ENCODE assay signal across 18 mouse cellular contexts in genomic region chr8:122197342-122197741, GRCm38 (mm10).
"Had no signal": no experiment of that assay in that cellular context is flagged by ENCODE, and none has a peak within 500 bp of the region (broad histone marks: within the 10 kb centered on the region; RNA-seq: fewer than 3 reads in every experiment).

No protein-coding gene starts in this region.

- H3K4me3 ChIP-seq: liver, embryonic 13.5 days; liver, embryonic 15.5 days; lung, embryonic 15.5 days; midbrain, embryonic 10.5 days; midbrain, embryonic 12.5 days; neural tube, embryonic 12.5 days had no signal

- H3K4me2 ChIP-seq: liver, embryonic 13.5 days; liver, embryonic 15.5 days; lung, embryonic 15.5 days; midbrain, embryonic 12.5 days; neural tube, embryonic 12.5 days had no signal

- H3K4me1 ChIP-seq: liver, embryonic 13.5 days; liver, embryonic 15.5 days; midbrain, embryonic 12.5 days had no signal

- H3K9me3 ChIP-seq: liver, embryonic 13.5 days; liver, embryonic 15.5 days; lung, embryonic 15.5 days; midbrain, embryonic 10.5 days; midbrain, embryonic 12.5 days; neural tube, embryonic 12.5 days had no signal

- H3K9ac ChIP-seq: liver, embryonic 13.5 days; liver, embryonic 15.5 days; liver, postnatal 0 days; lung, embryonic 15.5 days; midbrain, embryonic 12.5 days; neural tube, embryonic 12.5 days had no signal

- H3K36me3 ChIP-seq: liver, embryonic 13.5 days; liver, embryonic 15.5 days; lung, embryonic 15.5 days; midbrain, embryonic 10.5 days; midbrain, embryonic 12.5 days; neural tube, embryonic 12.5 days had no signal

- H3K27ac ChIP-seq: liver, embryonic 13.5 days; liver, embryonic 15.5 days; lung, embryonic 15.5 days; macrophage; midbrain, embryonic 10.5 days; midbrain, embryonic 12.5 days; neural tube, embryonic 12.5 days had no signal

- DNase-seq: liver, embryonic 13.5 days; liver, postnatal 0 days; lung, adult 2 months; lung, postnatal 14 days; lung, postnatal 36 days; midbrain, embryonic 14.5 days; right cerebral cortex, postnatal 14 days; spleen, adult 18-20 months; thymus, adult 18-20 months; thymus, postnatal 14 days; thymus, postnatal 36 days had no signal

- ATAC-seq: liver, postnatal 0 days; lung, postnatal 0 days had no signal

- H3K27me3 ChIP-seq: liver, embryonic 13.5 days; liver, embryonic 15.5 days; lung, embryonic 15.5 days; midbrain, embryonic 12.5 days; neural tube, embryonic 12.5 days had no signal
